Mouse (Mus musculus) gastrocnemius, postnatal 14 days (tissue): Measurements from ENCODE around the gene Impg1. TPM values are rescaled to one million over a fixed set of nuclear protein-coding genes. Genes with fewer than 3 reads are reported as not detected.
"Not testable (repeated sequence)": the region's sequence is repeated elsewhere in the genome, so short reads cannot be mapped to it uniquely, and the experiment has no call there.

ENCODE experiments used
- DNase-seq: peaks from one replicate; pipeline ENCODE4 v3.0.0; 2021; ENCODE audit warnings: mixed read lengths
- intact Hi-C: fragments of 180-260 bp; cut with DNase I; formaldehyde crosslinking; loops from one replicate; pipeline ENCODE4 v1.15.1; 2025; ENCODE audit warnings: low total_unique reads
- total RNA-seq, 2 experiments: library from RNA; stranded (reverse); gene quantifications; 2 replicates each; pipeline ENCODE4 v1.2.3; 2021

Impg1 gene
- total RNA-seq, 2 experiments from 2014 or later = 0.06 to 0.09 TPM

DNA sequence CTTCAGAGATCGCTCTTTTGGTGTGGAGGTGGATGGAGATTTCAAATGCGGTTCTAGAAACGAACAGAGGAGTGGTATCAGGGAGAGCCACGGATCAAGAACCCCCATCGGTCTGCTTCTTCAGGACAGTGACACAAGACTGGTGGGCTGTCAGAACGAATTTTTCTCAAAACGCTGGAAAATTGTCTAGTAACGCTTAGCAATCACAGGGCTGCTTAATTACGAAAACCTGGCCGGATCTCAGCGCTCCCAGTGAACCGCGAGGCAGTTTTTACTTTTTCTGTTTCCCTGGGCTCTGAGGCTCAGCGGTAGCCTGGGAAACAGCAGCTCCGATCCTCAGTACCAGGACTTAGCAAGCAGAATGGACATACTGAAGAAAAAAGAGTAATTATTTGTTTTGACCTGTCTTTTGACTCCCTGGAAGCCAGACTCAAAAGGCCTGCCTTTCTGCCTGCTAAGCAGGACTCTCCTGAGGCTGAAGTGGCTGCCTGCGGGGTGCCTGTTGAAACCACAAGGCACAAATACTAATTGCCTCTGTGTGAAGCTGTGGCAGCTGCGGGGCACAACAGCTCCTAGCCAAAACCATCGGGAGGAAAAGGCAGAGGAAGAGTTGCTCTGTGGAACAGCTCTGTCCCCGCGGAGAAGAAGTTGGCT, 113.5 kb downstream of the Impg1 start:
- intact Hi-C loops = no loop called here

DNA sequence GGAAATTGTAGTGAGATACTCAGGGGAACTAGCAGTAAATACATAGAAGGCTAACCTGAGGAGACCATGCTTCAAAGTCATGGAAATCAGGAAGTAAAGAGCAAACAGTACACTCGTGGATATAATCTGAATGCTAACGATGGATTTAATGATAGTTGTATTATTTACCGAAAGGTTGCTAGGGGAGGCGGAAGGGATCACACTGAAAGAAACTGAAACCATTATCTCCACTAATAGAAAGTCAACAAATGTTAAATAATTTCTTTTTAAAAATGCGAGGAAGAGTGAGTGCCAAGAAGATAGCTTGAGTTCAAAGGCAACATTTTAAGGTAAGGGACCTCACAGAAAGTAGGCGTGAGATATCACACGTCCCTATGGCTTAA, 114.0 kb downstream of the Impg1 start:
- DNase-seq = no peak
- intact Hi-C loops = no loop called here

More for the DNA sequence above, 113.5 kb downstream of the Impg1 start:
- no peak for DNase-seq

DNA sequence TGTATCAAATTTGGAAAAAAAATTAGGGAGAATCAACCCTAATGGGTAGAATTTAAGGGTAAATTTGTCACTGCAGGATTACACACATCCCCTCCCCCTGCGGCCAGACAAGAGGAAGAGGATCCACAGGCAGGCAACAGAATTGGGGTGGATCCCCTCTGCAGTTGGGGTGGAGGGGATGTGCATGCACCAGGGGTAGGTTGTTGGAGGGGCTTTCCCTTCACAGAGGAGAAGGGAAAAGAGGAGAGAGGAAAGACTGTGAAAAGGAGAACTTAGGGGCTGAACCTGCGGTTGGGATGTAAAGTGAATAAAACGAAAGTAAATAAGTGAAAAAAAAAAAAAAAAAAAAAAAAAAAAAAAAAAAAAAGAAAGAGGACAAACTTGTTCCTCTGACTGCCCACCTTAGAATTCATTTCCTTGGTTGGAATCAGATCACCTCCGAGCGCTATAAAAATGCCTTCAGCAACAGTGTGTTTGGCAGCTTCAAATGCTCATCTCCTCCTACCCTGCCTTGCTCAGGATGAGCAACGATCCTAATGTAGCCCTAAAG, 120.8 kb downstream of the Impg1 start:
- intact Hi-C loops = no loop called here
- no peak for DNase-seq

DNA sequence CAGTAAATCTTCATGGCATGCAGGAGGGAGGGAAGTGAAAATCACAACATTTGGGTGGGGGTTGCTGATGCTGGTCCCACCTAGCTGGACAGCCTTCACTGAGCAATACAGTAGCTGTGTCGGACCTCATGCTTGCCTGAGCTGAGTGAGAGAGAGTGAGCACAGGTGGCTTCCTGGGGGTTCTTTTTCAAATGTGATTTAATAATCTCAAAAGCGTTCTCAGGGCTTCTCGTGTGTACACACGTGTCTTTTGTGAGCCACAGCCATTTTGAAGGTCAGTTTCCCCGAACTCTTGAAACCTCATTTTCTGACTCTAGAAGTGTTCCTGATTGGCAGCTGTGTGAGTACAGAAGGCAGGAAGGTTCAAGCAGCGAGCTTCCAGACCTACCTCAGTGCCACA, 122.8 kb downstream of the Impg1 start:
- no peak for DNase-seq
- intact Hi-C loops = no loop called here

DNA sequence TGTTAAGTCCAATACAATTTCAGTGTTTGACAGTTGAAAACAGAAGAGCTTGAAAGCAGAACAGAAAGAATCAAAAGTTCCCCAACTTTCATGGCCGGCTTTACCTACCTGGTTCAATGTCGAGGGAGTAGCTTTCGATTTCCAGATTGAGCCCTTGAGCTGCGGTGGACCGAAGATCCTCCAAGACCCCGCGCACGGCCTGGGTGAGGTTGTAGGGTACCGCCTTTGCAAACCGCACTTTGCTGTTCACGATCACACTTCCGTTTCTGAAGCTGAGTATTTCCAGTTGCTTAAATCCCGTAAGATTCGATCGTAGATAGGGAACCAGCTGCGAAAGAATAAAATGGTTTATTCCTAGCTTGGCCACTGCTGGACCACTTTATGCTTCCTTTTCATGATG, 123.5 kb downstream of the Impg1 start:
- intact Hi-C loops = no loop called here

DNA sequence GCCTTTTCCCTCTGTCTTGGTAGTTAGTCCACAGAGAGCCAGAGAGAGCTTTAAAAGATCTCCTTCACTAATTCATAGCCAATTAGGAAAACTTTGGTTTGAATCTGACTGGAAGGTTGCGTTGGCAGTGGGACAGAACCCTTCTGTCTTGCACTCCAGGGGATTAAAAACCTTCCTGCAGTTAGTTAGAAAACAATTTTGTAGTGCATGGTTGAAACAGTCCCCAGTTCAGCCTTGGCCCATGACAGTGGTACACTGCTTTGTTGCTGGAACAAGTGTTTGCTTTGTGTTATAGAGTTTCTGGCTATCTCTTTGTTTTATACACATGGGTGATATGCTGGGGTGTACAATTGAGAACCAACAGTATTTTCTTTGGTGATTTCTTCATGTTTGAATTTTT, 124.4 kb downstream of the Impg1 start:
- DNase-seq = peak; percentile 10
- intact Hi-C loops = no loop called here

More for the DNA sequence above, 123.5 kb downstream of the Impg1 start:
- DNase-seq = no peak

DNA sequence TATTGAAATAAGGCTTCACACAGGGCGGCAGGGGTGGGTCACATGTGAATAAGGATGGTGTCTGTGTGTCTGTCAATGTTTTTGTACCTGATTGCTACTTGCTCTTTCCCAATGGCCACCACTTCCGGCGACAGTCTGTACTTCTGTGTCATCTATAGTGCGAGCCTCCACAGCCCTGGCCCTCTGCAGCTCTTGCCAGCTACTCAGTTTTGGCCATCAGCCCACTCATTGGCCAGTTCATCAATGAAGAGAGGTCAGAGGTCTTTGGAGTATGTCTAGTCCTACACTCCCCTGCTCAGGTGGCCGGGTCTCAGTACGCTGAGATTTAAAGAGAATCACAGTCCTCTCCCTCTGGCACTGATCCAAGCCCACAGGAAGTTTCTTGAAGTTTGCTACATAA, 127.3 kb downstream of the Impg1 start:
- DNase-seq = no peak
- intact Hi-C loops = no loop called here

DNA sequence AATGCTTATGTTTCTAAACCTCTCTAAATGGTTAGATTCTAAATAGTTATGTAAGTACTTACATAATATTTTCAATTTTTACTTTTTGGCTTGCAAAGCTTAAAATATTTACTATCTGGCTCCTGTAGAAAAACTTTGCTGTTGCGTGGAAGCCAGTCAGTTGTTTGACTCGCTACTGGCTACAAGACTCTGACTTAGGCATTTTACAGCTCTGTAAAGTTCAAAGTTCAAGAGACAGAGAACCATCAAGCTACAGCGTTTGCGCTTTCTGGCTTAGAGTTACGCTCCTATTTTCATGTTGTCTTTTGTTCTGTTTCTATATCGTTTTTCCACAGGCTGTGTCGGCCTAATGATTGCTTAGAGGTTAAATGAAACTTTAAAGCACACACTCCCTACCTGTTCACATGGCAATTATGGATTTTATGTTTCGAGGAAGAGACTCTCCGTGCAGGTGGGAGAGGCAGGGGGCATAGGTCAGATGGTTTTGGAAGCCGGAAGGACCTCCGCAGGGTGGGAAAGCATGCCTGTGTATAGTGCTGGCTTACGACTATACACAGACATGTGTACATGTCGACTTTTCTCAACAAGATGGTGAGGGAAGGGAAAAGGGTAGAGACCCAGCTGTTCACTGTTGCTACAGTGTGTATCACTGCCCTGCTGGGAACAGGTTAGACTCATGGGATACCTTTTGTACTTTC, 129.5 kb downstream of the Impg1 start:
- DNase-seq = no peak
- intact Hi-C loops = no loop called here

DNA sequence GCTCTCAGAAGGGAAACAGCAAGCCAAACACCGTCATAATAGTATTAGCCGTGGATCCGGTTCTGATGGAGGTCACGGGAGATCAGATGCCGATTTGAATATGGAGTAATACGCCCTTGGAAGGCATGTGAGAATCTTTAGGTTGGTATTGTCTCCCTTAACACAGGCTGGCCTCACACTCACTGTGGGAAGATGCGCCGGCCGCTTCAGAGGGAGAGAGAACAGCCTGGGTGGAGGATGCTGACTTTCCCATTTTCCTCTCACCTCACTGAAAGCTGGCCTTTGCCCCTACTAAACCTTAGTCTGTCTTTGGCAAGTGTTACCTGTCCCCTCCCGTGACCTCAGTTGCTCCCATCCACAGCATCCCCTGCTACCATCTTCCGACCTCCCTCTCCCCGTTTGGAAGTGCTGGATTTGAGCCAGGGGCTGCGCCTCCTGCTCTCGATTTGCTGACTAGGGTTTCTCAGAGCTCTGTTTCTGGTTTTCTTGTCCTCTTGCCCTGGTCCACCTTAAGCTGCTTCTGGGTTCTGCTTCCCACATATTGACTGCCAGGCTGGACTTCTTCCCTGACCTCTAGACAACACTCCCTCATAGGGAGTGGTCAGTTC, 131.2 kb downstream of the Impg1 start:
- peak; percentile 6 for DNase-seq
- intact Hi-C loops = no loop called here

DNA sequence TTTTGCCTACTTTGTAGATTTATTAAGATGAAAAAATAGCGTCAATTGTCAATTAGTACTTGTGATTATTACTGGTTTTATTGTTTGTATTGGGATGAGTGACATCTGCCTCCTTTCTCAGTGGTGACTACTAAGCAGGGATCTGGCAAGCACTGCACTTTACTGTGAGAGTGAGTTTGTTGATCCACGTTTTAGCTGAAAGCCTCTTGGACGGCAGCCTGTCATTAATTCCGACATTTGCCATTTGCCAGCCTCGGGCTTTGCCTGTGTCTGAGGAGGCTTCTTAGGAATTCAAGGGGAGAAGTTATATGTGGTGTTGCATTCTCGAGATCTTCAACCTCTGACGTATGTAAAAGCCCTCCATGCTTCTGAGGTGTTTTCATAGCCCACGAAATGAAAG, 131.8 kb downstream of the Impg1 start:
- no peak for DNase-seq
- intact Hi-C loops = no loop called here

DNA sequence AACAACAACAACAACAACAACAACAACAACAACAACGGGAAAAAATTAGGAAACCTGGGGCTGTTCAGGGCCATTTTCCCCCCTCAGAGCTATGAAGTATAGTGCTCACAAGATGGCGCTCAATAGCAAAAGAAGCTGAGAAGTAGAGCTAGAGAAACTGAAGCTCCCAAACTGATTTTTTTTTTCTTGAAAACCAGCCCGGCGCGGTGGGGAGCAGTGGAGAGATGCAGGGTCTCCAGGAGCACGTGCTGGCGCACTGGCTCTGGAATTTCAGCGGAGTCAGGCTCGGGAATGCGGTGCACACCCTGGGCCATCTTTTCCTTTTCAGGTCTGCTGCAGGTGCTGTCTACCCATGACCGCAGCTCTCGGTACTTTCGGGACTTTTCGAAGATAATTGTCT, 133.1 kb downstream of the Impg1 start:
- DNase-seq = no peak
- intact Hi-C loops = no loop called here

DNA sequence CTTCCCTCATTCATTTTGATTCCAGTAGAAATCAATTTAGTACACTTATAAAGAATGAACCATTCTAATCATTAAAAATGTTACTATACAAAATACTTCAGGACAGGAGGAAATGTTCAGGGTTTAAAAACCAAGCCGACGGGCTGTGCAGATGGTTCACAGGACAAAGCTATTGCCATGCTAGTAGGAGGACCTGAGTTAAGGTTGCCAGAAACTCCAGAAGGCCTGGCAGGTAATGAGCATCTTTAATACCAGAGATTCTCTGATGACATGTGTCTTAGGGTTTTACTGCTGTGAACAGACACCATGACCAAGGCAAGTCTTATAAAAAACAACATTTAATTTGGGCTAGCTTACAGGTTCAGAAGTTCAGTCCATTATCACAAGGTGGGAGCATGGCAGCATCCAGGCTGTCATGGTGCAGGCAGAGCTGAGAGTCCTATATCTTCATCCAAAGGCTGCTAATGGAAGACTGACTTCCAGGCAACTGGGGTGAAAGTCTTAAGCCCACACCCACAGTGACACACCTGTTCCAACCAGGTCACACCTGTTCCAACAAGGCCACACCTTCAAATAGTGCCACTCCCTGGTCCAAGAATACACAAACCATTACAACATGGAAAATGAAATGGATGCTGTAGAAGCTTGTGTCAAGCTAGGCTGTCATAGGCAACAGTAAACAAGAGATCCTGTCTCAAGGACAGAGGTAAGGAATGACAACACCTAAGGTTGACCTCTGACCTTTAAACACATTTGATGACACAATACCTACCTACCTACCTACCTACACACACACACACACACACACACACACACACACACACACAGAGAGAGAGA, 144.0 kb downstream of the Impg1 start:
- intact Hi-C loops = not testable (repeated sequence)

DNA sequence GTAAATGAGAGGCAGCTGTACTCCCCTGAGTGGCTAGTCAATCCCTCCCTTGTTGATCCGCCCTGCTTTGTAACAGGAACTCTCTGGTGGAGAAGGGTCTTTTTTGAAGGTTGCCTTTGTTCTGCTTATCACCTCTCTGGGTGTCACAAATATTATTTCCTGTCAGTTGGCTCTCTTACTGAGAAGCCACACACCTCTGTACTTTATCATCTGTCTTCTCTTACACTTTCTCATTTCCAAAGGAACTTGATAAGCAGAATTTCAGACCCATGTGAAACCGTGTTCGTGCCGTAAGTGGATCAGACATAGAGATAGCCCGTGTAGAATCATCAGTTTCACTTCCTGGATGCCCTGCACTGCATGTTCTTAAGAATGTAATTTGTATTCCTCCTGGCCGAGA, 147.3 kb downstream of the Impg1 start:
- intact Hi-C loops = no loop called here
- DNase-seq = no peak

More for the DNA sequence above, 144.0 kb downstream of the Impg1 start:
- not testable (repeated sequence) for DNase-seq

DNA sequence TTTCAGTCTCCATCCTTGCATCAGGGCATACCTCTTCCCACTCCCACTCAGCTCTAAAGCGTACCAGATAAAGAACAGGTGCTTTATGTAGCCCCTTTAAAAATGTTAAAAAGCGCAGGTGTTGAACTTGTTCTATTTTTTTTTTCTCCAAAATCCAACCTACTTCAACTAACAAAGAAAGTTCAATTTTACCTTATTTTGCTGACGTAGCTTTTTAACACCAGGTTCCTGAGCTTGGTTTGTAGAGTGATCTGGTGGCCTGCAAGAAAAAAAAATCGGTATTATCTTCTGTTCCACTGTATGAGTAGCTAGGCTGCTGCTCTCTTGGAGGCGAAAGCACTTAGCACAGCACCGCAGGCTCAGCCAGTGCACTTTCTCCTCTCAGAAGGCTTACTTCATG, 149.4 kb downstream of the Impg1 start:
- DNase-seq = no peak

DNA sequence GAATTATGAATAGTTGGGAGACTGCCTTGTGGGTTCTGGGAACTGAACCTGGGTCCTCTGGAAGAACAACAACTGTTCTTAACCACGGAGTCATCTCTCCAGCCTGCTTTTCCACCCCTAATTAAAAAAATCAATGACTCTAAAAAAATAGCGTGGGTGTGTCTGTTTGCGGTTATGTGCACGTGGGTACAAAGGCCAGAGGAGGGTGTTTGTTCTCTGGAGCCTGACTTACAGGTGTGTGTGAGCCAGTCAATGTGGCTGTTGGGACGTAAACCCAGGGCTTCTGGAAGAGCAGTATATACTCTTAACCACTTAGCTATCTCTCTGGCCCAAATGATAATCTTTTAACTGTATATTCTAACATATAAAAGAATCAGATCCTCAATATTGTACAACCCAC, 151.7 kb downstream of the Impg1 start:
- intact Hi-C loops = no loop called here
- DNase-seq = no peak

More for the DNA sequence above, 149.4 kb downstream of the Impg1 start:
- intact Hi-C loops = no loop called here

DNA sequence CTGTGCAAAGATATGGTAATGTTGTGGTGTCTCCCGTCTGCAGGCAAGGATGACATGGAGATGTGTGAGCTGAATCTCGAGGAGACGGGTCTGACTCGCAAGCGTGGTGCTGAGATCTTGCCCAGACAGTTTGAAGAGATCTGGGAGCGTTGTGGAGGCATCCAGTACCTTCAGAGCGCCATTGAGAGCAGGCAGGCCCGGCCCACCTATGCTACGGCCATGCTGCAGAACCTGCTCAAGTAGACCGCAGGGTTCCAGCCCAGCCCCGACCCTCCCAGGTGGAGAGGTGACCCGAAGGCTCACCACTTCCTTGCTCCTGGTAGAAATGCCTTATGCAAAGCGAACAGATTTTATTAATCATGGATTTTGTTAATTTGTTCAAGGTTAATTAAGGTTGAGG, 157.7 kb downstream of the Impg1 start:
- intact Hi-C loops = no loop called here
- no peak for DNase-seq

DNA sequence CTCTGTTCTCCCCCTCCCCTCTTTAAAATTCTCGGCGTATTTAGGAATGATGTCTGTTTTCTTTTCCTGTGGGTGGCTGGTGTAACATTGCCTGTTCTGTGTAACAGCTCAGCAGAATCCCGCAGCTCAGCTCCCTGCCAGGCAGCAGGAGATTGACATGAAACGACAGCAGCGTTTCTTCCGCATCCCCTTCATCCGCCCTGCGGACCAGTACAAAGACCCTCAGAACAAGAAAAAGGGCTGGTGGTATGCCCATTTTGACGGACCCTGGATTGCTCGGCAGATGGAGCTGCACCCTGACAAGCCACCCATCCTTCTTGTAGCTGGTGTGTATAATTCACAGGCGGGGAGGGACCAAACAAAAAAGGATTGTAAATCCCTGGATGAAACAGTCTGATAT, 158.4 kb downstream of the Impg1 start:
- no peak for DNase-seq
- intact Hi-C loops = no loop called here

DNA sequence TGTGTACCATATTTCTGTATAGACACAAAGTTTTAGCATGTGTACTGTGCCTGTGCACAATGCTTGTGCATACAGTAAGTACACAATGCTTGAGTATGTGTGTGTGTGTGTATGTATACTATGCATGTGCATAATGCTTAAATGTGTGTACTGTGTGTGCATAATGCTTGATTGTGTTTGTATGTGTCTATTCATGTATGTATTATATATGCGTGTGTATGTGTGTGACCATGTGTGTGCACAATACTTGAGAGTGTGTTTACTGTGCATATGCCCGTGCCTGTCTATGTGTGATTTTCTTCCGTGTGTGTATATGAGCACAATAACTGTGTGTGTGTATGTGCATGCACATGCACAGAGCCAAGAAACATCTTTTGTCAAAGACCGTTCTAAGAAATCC, 158.9 kb downstream of the Impg1 start:
- intact Hi-C loops = no loop called here
- no peak for DNase-seq

DNA sequence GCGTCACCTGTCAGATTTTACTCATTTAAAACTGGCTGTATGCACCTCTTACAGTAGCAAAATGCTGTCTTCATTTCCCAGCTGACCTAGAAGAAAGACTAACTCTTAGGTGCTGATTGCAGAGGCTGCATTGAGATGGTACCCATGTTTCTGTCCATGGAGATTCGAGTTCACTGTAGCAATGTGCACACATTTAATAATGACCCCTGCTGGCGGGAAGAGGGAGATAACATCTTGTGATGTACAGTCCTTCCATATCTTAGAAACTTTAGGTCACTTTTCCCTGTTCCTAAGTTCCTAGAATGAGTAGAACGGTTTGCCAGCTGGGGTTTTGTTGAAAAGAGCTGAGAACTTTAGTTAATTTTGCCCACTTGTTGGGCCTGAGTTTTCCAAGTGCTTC, 161.8 kb downstream of the Impg1 start:
- intact Hi-C loops = no loop called here
- no peak for DNase-seq

DNA sequence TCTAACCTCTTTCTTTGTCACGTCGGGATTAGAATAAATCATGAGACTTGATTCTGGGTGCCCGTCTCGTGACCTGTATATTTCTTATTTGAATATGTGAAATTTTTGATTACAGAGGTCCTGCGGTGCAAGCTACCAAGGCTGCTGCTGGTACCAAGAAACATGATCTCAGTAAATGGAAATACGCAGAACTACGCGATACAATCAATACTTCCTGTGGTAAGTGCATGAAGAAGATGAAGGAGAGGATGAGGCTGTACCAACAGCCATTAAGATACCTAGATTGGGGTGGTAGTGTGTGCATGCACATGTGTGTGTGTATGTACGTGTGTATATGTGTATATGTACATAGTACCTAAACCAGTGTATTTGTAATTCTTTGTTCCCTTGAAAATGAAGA, 166.2 kb downstream of the Impg1 start:
- DNase-seq = no peak
- intact Hi-C loops = no loop called here
